Mouse (Mus musculus) heart, embryonic 15.5 days (tissue): ENCODE results near the gene Dtwd1. TPM values are rescaled to one million over a fixed set of nuclear protein-coding genes. Genes with fewer than 3 reads are reported as not detected.

Experiments
- ATAC-seq: fragments of 200-750 bp; cut with Nextera tagmentation; replicated peaks from 2 replicates; pipeline ENCODE4 v1.8.0; 2017; ENCODE audit warnings: low read depth, moderate TSS enrichment; ENCODE audit not compliant: insufficient number of reproducible peaks, insufficient read depth, low FRiP score
- H3K27ac ChIP-seq: fragments of 300-500 bp; sonication (generic); 2 replicates; pipeline ENCODE4 v1.5.1; 2015; ENCODE audit warnings: mild to moderate bottlenecking, inconsistent platforms
- H3K27me3 ChIP-seq: fragments of 300-500 bp; sonication (generic); 2 replicates; pipeline ENCODE4 v1.6.1; 2015; ENCODE audit warnings: inconsistent platforms
- H3K36me3 ChIP-seq: fragments of 300-500 bp; sonication (generic); 2 replicates; pipeline ENCODE4 v1.6.1; 2015; ENCODE audit warnings: mild to moderate bottlenecking, inconsistent platforms
- H3K4me1 ChIP-seq: fragments of 300-500 bp; sonication (generic); replicated peaks from 2 replicates; pipeline ENCODE4 v1.6.1; 2015; ENCODE audit warnings: inconsistent platforms
- H3K4me2 ChIP-seq: fragments of 300-500 bp; sonication (generic); 2 replicates; pipeline ENCODE4 v1.6.1; 2015; ENCODE audit warnings: inconsistent platforms, mild to moderate bottlenecking, moderate library complexity
- H3K4me3 ChIP-seq: fragments of 300-500 bp; sonication (generic); 2 replicates; pipeline ENCODE4 v1.5.1; 2015; ENCODE audit warnings: mild to moderate bottlenecking, inconsistent platforms
- H3K9ac ChIP-seq: fragments of 300-500 bp; sonication (generic); 2 replicates; pipeline ENCODE4 v1.6.1; 2015; ENCODE audit warnings: mild to moderate bottlenecking, inconsistent platforms
- H3K9me3 ChIP-seq: fragments of 300-500 bp; sonication (generic); replicated peaks from 2 replicates; pipeline ENCODE4 v1.6.1; 2016; ENCODE audit warnings: inconsistent platforms
- WGBS: fragments of 180-500 bp; shearing (Covaris S2); methylation state at CpG from one replicate; pipeline ENCODE4 v1.1.7; 2015; ENCODE audit warnings: mixed read lengths; 5-methylcytosine and 5-hydroxymethylcytosine counted together
- polyA plus RNA-seq: library from polyadenylated mRNA; unstranded; fragments of >200 nt; fragmentation: Nextera tagmentation; extraction: Ambion mirVana; gene quantifications from 2 replicates; pipeline ENCODE4 v1.2.1, GENCODE M21; 2015

Dtwd1 gene
- polyA plus RNA-seq: 15.2 and 17.1 TPM in 2 replicates

DNA sequence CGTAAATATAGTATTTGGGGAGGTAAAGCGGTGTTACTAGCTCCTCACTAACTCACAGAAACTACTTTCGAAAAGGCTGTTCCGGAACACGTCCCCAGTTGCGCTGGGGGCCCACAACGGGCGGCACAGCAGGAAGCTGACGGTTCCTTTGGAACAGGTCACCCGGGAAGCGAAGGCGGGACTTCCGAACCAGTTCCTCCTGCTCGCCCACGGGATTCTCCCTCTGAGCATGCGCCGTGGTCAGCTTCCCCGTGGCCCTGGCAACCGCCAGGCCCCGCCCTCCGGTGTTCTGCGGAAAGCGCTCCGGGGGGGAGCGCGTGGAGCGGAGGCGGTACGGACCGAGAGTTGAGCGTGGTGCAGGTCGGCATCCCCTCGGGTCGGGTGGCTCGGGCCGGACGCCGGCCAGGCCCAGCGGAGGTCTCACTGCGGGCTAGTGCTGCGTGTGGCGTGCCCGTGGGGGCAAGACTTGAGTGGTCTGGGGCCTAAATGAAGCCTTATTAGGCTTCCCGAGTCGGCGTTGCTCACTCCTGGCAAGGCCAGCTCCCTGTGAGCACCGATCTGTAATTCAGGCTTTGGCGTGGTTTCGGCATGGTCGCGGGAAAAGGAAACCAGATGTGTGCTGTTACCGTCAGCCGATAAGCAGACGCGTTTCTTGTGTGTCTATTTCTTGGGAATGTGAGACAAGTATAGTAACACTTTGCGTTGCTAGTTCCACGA lies at the start of gene Dtwd1, which contains the start of gene Fam227b:
Gene Dtwd1, plus strand, starts transcription at position 287 of the 717 bp plus-strand sequence.
Gene Fam227b, minus strand, starts transcription at position 150 of the 717 bp plus-strand sequence.
- under 1% methylated on average over 57 of the region's 57 CpGs for WGBS
- ATAC-seq: peak; percentile 99
- peak within 1 kb of the TSS; percentile 98 for H3K9ac ChIP-seq

DNA sequence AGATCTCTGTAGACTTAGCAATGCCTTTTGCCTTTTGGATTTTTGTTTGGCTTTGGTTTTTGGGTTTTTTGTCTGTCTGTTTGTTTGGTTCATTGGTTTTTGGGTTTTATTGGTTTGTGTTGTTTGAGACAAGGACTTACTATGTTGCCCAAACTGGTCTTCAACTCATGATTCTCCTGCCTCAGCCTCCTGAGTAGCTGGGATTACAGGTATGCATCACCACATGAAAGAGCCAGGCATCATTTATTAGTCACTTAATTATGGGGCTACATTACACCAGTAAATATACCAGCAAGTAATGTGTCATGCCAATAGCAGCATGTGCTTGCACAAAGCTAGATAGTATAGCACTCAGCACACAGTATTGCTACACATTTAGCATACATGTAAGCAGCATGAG lies 4.2 kb upstream of the Dtwd1 start:
- Histone ChIP-seq H3K9me3 (no peaks in the 10 kb centered on the region), H3K4me2 (no peak overlapping the region), H3K4me1 (no peaks in the 10 kb centered on the region; the same call in 1 of the 2 replicates), H3K9ac (no peak overlapping the region), H3K36me3 (no peaks in the 10 kb centered on the region), H3K27ac (no peak overlapping the region), H3K4me3 (no peak overlapping the region), H3K27me3 (peaks cover 4% of the 10 kb centered on the region; the same call in 1 of the 2 replicates)
- ATAC-seq: no peak

More for the DNA sequence above, at the start of gene Dtwd1, which contains the start of gene Fam227b:
- Histone ChIP-seq H3K9me3 (no peaks in the 10 kb centered on the region), H3K27me3 (peaks cover 4% of the 10 kb centered on the region; the same call in 1 of the 2 replicates), H3K27ac (peak within 1 kb of the TSS; percentile 97), H3K4me2 (peak within 1 kb of the TSS; percentile 70), H3K4me1 (peaks cover 6% of the 10 kb centered on the region), H3K36me3 (no peaks in the 10 kb centered on the region), H3K4me3 (peak within 1 kb of the TSS; percentile 95)

DNA sequence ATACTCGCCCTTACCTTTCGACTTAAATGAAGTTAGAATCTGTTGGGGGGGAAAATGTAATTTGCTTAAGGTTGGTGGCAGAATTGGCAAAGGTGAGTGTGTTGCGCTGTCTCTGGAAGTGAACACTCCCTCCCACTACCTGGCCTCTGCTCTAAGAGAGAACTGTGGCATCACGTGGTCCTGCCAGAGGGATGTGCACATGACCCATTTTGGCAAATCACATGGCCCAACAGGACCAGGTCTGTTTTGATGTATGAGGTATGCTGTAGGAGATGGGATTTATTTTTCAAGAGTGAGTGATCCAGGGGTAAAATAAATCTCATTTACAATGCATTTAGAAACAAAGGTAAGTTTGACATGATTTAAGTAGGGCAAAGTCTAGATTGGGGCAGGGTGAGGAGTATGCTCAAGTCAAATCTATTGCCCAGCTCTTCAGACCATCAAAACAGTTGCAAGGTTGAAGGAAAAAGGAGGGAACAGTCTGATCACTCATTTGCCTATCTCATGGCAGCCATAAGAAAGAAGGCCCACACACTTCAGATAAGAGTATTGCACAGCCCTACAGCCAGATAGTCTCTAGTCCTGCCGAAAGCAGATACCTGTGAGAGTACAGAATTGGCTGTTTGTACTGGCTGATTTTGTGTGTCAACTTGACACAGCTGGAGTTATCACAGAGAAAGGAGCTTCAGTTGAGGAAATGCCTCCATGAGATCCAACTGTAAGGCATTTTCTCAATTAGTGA lies 13.5 kb downstream of the Dtwd1 start:
- H3K27ac ChIP-seq: no peak overlapping the region
- 76% methylated on average over 5 of the region's 5 CpGs for WGBS
- H3K27me3 ChIP-seq: no peaks in the 10 kb centered on the region
- no peaks in the 10 kb centered on the region for H3K9me3 ChIP-seq
- H3K36me3 ChIP-seq: peaks cover 17% of the 10 kb centered on the region
- ATAC-seq: no peak
- no peaks in the 10 kb centered on the region for H3K4me1 ChIP-seq
- H3K4me2 ChIP-seq: no peak overlapping the region
- no peak overlapping the region for H3K9ac ChIP-seq
- no peak overlapping the region for H3K4me3 ChIP-seq

DNA sequence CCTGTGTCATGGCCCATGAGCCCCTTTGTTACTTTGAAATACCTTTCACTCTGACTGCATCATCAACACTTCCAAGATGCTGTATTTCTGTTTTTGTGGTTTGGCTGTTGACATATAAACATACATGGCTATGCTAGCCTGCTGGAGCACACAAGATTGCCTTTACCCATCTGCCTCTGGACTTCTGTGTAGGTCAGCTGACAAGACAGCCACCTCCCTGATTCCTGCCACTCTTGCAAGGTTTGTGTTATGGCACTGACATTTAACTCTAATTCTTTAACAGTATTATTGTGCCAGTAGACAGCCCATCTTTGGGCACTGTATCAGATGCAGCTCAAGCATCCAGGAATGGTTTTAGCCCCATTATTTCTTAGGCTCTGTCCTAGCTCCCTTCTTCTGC lies 14.4 kb downstream of the Dtwd1 start:
- Histone ChIP-seq H3K9ac (no peak overlapping the region), H3K27ac (no peak overlapping the region), H3K4me1 (no peaks in the 10 kb centered on the region), H3K36me3 (peaks cover 9% of the 10 kb centered on the region), H3K4me2 (no peak overlapping the region), H3K27me3 (no peaks in the 10 kb centered on the region), H3K9me3 (no peaks in the 10 kb centered on the region), H3K4me3 (no peak overlapping the region)
- no peak for ATAC-seq

DNA sequence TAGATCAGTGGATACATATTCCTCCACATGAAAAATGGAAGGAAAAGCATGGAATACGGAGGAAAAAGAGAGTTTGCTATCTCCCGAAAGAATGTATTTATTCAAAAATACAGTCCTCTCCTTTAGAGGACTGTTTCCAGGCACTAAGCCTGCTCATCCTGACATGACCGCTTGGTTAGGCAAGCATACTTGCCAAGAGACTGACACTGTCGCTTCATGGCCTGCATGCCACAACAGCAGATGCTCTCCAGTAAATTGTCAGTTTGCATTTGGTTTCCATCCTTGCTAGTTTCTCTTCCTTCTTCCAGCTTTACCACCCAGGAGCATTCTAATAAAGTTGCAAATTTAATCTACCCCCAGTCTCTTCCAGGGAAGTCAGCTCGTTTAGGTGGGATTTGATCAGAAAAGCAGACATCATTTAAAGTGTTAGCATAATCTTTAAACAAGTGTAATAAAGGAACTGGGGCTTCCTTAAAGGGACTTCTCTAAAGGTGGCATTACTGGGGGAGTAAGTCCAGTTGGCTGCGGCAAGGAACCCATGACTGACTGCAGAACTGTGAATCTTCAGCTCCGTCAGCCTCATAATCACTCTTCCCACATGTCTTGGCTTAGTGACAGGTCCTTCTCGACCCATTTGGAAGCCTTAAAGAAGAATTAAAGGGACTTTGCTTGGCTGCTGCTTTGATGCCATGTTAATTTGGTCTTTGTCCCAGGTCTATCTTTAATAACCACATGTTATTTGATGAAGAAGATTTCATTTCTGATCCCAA lies 15.1 kb downstream of the Dtwd1 start:
- Histone ChIP-seq H3K27ac (no peak overlapping the region), H3K9me3 (no peaks in the 10 kb centered on the region), H3K27me3 (no peaks in the 10 kb centered on the region), H3K4me2 (no peak overlapping the region), H3K4me3 (no peak overlapping the region), H3K36me3 (peaks cover 2% of the 10 kb centered on the region), H3K4me1 (no peaks in the 10 kb centered on the region), H3K9ac (no peak overlapping the region)
- ATAC-seq: no peak
- WGBS: 77% methylated on average over 8 of the region's 8 CpGs

DNA sequence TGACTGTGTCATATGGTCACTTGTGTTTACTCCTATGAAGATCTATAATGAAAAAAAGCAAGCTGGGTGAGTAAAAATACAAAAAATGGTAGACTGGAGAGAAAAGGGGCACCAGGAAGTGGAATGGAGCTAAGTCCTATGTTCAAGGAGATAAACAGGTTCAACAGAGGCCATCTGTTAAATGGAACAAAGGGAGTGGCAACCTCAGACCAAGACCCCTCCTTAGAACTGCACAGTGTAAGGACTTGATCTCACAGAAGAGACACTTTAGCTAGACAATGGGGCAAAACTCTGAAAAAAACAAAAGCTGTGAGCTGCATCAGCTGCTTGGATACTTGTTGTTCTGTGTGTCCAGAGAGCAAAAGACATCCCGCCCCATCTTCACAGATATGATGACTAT lies 19.5 kb downstream of the Dtwd1 start:
- Histone ChIP-seq H3K36me3 (no peaks in the 10 kb centered on the region), H3K9me3 (no peaks in the 10 kb centered on the region), H3K4me1 (no peaks in the 10 kb centered on the region), H3K27me3 (no peaks in the 10 kb centered on the region), H3K9ac (no peak overlapping the region), H3K4me3 (no peak overlapping the region), H3K27ac (no peak overlapping the region), H3K4me2 (no peak overlapping the region)
- WGBS: 89% methylated on average over 1 of the region's 1 CpGs
- no peak for ATAC-seq

DNA sequence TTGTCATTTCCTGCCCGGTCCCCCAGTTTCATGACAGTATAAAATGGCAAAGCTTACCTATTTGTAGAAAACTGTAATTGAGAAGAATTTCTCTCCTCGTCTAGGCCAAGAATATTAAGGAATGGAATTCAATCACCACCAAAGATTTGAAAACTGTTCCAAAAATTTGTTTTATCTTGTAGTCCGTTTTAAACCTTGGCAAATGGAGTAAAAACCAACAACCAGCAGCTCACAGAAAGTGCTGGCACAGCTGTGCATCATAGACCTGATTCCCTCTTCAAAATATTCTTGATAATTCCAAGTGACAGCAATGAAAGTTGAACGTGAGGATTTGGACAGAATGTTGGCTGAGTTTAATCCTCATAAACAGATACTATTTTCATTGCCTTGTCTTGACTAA lies 39.4 kb downstream of the Dtwd1 start:
- ATAC-seq: no peak
- Histone ChIP-seq H3K27ac (no peak overlapping the region), H3K36me3 (no peaks in the 10 kb centered on the region), H3K9ac (no peak overlapping the region), H3K9me3 (no peaks in the 10 kb centered on the region), H3K4me3 (no peak overlapping the region), H3K27me3 (no peaks in the 10 kb centered on the region), H3K4me1 (no peaks in the 10 kb centered on the region), H3K4me2 (no peak overlapping the region)
- 54% methylated on average over 4 of the region's 4 CpGs for WGBS

DNA sequence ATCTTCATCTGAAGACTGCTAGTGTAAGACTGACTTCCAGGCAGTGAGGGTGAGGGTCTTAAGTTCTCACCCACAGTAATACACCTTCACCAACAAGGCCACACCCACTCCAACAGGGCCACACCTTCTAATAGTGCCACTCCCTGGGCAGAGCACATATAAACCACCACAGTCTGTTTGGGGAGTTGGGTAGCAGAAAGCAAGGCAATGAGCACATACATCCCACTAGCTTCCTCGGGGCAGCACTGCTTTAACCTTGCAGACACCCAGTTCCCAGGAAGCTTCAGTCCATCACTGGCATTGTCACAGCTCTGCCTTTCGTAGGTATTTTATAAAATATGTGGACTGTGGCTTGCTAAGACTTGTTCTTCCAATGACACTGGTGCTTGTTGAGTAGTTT lies 40.2 kb downstream of the Dtwd1 start:
- Histone ChIP-seq H3K36me3 (no peaks in the 10 kb centered on the region), H3K27me3 (no peaks in the 10 kb centered on the region), H3K9ac (no peak overlapping the region), H3K4me1 (no peaks in the 10 kb centered on the region), H3K4me3 (no peak overlapping the region), H3K9me3 (no peaks in the 10 kb centered on the region), H3K27ac (no peak overlapping the region), H3K4me2 (no peak overlapping the region)
- ATAC-seq: no peak
- 79% methylated on average over 2 of the region's 2 CpGs for WGBS

DNA sequence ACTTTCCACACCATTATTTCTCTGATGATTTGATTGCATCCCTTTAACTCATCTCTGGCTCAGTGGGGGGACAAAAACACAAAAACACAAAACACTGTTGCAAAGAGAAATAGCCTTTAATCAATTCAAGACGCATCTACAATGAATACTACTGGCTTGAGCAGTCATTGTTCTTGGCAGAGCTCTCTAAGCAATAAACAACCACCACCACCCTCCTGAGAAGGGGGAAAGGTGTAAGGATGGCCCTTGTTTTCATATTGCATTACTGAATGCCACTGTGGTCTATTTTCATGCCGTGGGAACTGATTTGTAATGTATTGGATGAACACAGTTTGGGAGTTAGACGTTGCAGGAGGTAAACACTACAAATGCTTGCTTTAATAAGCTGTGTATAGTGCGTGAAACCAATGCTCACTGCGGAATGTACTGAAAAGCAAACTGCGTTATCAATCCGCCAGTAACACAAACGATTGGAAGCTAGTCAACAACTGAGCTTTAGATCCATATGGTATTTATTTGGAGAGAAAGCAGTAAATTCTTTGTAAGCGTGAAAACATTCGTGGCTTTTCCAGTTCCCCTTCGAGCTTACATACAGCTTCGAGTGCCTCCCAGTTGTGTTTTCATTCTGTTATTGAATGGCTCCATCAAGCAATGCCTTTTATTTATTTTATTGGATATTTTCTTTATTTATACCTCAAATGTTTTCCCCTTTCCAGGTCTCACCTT lies 43.9 kb downstream of the Dtwd1 start:
- Histone ChIP-seq H3K36me3 (no peaks in the 10 kb centered on the region), H3K4me2 (no peak overlapping the region), H3K4me1 (no peaks in the 10 kb centered on the region), H3K9ac (no peak overlapping the region), H3K27me3 (no peaks in the 10 kb centered on the region), H3K27ac (no peak overlapping the region), H3K4me3 (no peak overlapping the region), H3K9me3 (no peaks in the 10 kb centered on the region)
- 81% methylated on average over 12 of the region's 12 CpGs for WGBS
- ATAC-seq: no peak

DNA sequence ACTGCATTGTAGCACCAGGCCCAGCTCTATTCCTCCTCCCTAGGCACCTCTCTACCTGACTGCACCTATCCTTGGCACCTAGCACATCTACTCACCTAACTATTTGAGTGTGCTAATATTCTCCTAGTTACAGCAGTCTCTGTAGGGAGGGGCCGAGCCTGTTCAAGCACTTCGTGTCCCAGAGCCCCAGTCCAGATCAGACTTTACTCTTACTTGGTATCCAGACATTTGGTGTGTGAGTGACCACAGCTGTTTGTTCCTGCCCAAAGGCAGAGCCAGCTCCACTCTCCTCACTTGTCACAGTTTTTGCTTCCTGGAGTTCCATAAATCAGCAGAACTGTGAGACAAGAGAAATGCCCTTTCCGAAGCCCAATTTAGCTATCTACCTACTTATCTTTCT lies 47.0 kb downstream of the Dtwd1 start:
- no peak for ATAC-seq
- Histone ChIP-seq H3K36me3 (no peaks in the 10 kb centered on the region), H3K4me1 (no peaks in the 10 kb centered on the region)

More for the DNA sequence above, 47.0 kb downstream of the Dtwd1 start:
- Histone ChIP-seq H3K27ac (no peak overlapping the region), H3K4me3 (no peak overlapping the region), H3K9ac (no peak overlapping the region), H3K9me3 (no peaks in the 10 kb centered on the region), H3K27me3 (no peaks in the 10 kb centered on the region), H3K4me2 (no peak overlapping the region)
- 66% methylated on average over 3 of the region's 3 CpGs for WGBS
